Mouse (Mus musculus): ENCODE measurements around the gene Rcc2.

- TF ChIP-seq POLR2A (IDR thresholded peaks at IDR 0.05; ENCODE audit: insufficient read depth, low read depth, low read length) = no peak
- TF ChIP-seq CTCF (IDR thresholded peaks at IDR 0.05; ENCODE audit: insufficient read depth, low read depth, low read length) = peak; percentile 89
These were observed 13.4 kb downstream of the Rcc2 start for GRCm38 (mm10) chr4:140713480-140714365.

All from olfactory bulb, adult 2 months (tissue).